Mouse (Mus musculus) gastrocnemius, postnatal 36 days (tissue): Measurements from ENCODE around the gene Adamtsl2. TPM values are rescaled to one million over a fixed set of nuclear protein-coding genes. Genes with fewer than 3 reads are reported as not detected.

Experiments
- DNase-seq, 2 experiments: peaks; one replicate each; pipeline ENCODE4 v3.0.0; 2022
- intact Hi-C: fragments of 180-260 bp; cut with DNase I; formaldehyde crosslinking; loops from one replicate; pipeline ENCODE4 v1.15.1; 2025
- long read RNA-seq, 2 experiments: library from polyadenylated mRNA; stranded (forward); transcript quantifications; one replicate each; pipeline ENCODE4 v2.0.0; 2021
- total RNA-seq, 2 experiments: library from RNA; stranded (reverse); gene quantifications; 2 replicates each; pipeline ENCODE4 v1.2.3; 2021

Gene Adamtsl2
- total RNA-seq = 10 to 100 TPM in 1 of 2 experiments, 1 to 10 TPM in 1; 7.7 to 10.4 TPM
- long read RNA-seq, experiment 1, partial matches to known transcripts = 1 of 3 reads
- long read RNA-seq, experiment 1, other reads (novel, unspliced or antisense) = 0 of 3 reads
- long read RNA-seq, experiment 2, partial matches to known transcripts = 2 of 2 reads
- long read RNA-seq, experiment 2, other reads (novel, unspliced or antisense) = 0 of 2 reads

DNA sequence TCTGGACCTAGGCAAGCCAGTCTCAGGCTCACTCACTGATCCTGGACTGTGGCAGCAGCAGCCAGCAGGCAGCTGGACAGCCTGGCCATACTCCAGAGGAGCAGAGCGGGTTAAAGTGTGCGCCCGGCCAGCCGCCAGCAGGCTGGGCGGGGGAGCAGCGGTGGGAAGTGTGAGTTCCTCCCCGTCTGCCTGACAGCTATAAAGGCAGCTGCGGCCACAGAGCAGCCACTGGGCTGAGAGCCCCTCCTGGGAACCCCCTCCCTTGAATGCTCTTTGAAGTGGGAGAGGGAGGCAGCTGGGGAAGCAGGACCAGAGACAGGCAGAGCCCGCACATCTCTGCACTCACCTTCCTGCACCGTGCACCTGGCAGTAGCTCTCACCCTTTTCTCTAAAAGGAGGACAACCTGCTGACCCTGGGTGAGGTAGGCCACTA is at the start of gene Adamtsl2:
Gene Adamtsl2 (plus strand): TSS at position 228 of the 433 bp plus-strand sequence.
- intact Hi-C loops = loop anchor here (2.0 kb wide), 1 partner anchor 156 kb away; no protein-coding TSS in a partner anchor
- peak; percentile 67 to 82 for DNase-seq

DNA sequence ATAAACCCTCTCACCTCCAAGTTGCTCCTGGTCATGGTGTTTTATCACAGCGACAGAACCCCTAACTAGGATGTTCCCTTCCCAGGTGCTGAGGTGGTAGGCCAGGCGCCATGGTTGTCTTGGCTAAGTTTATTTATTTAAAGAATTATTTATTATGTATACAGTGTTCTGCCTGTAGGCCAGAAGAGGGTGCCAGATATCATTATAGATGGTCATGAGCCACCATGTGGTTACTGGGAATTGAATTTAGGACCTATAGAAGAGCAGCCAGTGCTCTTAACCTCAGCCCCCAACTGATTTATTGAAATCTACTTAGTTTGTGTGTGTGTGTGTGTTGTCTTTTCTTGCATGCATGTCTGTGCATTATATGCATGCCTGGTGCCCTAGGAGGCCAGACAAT is 46.8 kb upstream of the Adamtsl2 start:
- intact Hi-C loops = loop anchor here (10.0 kb wide), 1 partner anchor 388 kb away; no protein-coding TSS in a partner anchor

DNA sequence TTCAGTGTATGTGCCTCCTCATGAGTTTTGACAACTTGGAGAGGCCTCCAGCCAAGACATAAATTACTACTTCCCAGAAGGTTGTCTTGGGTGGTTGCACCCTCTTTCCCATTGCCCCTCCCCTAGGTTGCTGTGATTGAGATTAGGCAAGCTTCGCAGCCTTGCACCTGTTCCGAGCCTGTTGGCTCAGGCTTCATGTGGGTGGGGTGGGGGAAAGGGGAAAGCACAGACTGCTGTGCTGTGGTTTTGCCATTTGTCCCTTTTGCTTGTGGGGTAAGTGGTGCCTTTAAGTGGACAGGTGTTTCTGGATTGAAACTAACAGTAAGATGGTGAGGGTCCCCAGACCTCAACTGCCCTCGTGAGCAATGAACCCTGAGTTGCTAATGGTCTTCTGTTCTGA is 43.2 kb upstream of the Adamtsl2 start:
- DNase-seq = no peak
- intact Hi-C loops = loop anchor here (2.0 to 10.0 kb wide), 3 partner anchors 17 to 391 kb away; no protein-coding TSS in a partner anchor

More for the DNA sequence above, 46.8 kb upstream of the Adamtsl2 start:
- DNase-seq = no peak

DNA sequence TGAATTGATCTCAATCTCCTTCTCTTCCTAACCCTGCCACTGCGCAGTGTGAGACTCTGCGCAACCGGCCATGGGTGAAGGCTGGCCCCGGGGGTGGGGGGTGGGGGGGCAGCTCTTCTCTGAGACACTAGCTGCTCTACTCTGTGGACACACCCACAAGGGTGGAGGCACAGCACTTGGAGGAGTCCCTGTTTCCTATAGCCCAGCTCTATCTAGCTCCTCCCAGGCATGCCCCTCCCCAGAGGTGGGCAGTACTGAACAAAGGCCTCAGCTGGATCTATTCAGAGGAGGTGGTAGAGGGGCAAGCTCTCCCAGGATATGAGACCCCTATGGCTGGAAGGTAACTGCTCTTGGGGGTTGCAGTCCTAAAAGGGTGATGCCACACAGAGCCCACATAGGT is 42.2 kb upstream of the Adamtsl2 start:
- intact Hi-C loops = loop anchor here (2.0 to 10.0 kb wide), 3 partner anchors 18 to 392 kb away; no protein-coding TSS in a partner anchor
- no peak for DNase-seq

DNA sequence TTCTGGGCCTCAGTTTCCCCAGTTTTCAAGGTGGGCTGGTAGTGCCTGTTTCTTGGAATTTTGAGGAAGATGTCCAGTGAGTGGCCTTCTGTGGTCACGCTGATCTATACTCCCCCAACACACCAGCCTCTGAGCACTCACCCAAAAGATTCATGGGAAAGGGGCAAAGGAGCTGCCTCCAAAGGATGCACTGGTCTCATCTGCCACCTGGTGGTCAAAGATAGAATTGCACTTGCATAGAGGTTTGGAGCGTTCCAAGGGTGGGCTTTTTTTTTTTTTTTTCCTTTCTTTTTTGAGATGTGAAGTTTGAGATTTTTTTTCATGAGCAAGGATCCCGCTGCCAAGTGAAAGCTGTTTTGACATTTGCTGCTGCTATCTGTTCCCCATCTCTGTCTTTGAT is 40.6 kb upstream of the Adamtsl2 start:
- peak in 1 of 2 experiments; percentile 56 for DNase-seq
- intact Hi-C loops = loop anchor here (5.0 to 10.0 kb wide), 2 partner anchors 191 to 394 kb away; no protein-coding TSS in a partner anchor

DNA sequence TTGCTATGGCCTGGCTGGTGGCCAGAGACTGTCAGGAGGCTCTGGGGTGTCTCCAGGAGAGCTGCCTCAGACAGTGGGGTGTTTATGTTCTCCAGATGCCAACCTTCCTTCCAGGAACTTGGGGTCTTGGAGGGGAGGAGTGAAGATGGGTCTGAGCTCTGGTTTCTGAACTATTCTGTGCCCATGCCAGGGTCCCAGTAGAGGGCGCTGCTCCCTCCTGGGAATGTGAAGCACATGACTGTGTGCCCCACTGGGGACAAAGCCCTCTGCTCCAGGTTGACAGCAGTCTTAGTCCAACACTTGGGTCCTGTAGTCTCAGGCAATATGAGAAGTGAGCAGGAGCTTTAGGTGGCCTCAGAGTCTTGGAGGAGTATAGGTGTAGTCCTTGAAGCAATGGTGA is 39.9 kb upstream of the Adamtsl2 start:
- no peak for DNase-seq
- intact Hi-C loops = loop anchor here (5.0 to 10.0 kb wide), 2 partner anchors 192 to 394 kb away; no protein-coding TSS in a partner anchor

DNA sequence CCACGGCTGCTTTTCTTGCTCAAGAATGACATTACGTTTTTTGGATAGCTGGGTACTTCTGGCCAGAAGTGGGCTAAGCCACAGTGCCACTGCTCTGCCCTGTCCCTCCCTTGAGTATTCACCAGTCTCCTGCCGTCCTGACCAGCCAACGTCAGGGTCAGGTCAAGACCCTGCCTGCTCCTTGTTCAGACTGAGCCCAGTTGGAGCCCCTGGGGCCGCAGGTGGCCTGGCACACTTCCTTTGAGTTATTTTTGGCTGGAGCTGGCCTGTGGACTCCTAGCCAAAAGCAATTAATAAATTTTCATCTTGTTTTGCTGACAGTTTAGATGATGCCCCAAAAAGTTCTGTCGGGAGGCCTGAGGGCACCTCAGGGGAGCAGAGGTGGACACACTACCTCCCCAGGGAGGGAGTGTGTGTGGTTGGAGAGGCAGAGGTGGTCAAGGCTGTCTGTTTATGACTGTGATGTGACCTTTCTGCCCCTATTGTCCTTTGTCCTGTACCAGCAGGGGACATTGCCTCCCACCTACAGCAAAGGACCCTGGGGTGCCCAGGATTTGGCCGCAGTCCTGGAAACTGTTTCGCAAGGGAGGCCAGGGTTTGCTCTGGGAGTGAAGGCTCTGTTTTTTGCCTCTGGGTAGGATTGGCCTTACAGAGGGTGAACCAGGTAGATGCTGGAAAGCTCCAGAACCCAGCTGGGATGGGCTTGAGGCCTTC is 36.9 kb upstream of the Adamtsl2 start:
- intact Hi-C loops = loop anchor here (5.0 kb wide), 1 partner anchor 80 kb away; no protein-coding TSS in a partner anchor

DNA sequence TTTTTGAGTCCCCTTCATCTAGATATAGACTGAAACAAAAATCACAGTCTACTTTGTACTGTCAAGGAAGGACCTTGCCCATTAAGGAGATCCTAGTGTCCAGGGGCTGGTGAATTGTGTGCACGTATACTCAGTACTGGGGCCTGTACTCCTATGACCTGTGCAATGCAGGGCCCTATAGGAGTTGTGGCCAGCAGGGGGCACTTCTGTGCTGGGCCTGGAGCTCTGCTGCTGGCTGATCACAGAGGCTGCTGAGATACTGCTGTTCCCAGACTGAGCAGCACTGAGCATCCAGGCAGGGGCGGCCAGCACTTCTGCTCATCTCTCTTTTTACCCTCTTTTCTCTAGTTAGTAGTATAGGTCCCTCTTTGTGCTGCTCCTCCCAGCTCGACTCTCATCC is 35.7 kb upstream of the Adamtsl2 start:
- peak; percentile 78 to 85 for DNase-seq
- intact Hi-C loops = loop anchor here (1.0 to 5.0 kb wide), 2 partner anchors 79 to 194 kb away; no protein-coding TSS in a partner anchor

More for the DNA sequence above, 36.9 kb upstream of the Adamtsl2 start:
- DNase-seq = no peak

DNA sequence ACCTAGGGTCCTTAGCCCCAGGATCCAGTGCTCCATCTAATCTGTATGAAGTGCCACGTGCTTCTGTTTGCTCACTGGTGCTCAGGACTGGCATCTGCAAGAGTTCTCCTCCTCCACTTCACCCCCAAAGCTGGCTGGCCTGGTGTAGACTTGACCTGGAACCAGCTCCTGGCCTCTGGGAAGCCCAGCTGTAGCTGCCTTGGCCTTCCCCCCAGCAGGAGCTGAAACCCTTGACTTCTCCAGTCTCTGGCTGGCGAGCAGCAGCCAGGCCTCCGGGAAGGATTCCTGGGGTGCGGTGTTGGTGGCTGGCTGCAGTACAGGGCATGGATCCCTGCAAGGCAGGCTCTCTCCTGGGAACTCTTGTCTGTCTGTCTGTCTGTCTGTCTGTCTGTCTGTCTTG is 35.0 kb upstream of the Adamtsl2 start:
- DNase-seq = peak in 1 of 2 experiments; percentile 46
- intact Hi-C loops = loop anchor here (5.0 kb wide), 1 partner anchor 78 kb away; no protein-coding TSS in a partner anchor

DNA sequence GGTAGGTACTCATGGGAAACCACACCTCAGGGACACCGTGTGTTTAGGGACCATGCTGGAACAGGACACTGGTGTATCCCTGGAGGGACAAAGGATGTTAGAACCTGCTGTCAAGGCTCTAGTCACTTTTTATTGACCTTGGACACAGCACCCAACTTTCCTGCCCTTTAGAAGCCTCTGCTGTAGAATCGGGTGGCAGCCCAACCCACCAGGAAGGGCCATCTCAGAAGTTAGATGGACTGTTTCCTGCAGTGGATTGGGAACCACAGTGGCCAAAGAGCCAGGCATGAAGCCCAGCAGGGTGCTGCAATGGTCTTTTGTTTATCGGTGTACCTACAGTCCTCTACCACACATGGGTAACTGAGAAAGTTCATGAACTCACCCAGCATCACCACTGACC is 34.5 kb upstream of the Adamtsl2 start:
- no peak for DNase-seq
- intact Hi-C loops = loop anchor here (5.0 kb wide), 1 partner anchor 78 kb away; no protein-coding TSS in a partner anchor

DNA sequence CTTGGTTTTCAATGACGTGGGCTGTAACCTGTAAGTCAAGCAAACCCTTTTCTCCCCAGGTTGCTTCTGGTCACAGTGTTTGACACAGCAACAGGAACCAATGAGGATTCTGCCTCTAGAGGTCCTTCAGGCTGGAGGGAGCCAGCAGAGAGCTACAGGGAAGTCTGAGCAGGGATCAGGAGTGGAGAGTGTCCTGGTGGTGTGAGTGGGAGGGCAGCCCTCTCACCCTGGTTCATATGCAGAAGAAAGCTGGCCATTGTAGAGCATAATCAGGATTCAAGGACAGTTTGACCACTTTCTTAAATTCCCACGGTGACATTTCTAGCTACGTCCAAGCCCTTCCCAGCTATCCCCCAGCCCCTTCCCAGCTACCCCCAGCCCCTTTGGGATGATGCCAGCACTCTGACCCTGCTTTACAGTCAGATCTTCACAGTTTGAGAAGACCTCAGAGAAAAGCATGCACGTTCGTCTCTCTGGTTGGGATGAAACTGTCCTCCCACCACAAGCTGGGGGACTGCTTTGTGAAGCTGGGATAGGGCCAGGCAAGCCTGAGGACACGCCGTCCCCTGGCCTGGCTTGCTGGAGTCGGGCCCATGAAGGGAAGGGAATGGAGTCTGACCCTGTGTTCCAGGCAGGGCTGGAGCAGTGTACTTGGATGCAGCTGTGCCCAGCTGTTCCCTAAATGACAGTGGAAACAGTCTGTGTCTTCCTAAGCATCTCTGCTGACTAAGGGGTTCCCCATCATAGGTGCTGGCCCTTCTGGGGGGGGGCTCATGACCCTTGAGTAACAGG is 33.0 kb upstream of the Adamtsl2 start:
- intact Hi-C loops = no loop called here
- peak; percentile 45 to 84 for DNase-seq

DNA sequence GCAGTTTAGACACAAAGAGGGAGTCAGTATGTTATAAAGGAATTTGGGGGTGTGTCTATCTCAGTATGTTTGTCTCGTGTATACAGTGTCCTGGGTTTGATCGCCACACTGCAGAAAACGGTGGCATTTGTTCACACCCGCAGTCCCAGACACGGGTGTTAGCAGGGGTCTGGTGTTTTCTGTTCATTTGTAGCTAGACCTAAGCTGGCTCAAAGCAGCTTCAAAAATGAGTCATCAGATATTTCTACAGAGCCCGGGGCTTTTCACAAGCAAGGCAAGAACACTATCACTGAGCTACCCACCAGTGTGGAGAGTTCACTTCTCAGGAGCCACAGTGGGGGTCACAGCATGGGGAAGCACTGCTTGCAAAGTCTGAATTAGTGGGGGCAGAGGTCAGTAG is 29.8 kb upstream of the Adamtsl2 start:
- no peak for DNase-seq
- intact Hi-C loops = no loop called here

DNA sequence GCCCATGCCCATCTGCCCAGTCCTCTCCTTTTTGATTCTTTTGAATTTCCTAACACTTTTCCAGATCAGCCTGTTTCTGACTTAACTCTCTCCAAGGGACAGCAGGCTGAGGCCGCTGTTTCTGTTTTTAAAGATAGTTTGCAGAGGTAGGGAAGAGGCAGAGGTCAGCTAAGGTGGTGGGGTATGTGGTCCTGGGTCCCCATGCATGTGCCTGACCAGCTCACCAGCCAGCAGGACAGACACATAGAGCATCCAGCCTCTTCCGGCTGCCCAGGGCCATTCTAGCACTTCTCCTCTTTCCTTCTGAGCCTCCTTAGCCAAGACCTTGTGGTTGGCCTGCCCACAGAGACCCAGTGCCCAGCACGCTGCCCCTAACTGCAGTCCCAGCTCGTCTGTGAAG is 20.9 kb upstream of the Adamtsl2 start:
- no peak for DNase-seq
- intact Hi-C loops = no loop called here

DNA sequence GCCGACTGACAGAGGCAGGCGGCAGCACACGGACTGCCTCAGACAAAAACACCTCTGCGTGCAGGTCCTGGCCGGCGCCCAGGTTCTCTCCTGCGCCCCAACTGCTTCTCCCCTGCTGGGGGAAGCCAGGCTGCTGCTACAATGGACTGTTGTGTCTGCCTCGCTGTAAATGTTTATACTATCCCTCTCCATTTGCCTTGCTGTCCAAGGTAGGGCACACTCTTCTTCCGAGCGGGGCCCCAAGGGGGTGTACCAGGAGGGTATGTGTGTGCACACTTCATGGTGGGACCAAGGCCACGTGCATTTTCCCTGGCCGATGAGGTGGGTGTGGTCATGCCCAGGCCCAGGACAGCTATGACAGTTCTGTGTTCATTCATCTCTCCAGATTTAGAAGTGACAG is 20.4 kb upstream of the Adamtsl2 start:
- intact Hi-C loops = no loop called here
- DNase-seq = no peak

DNA sequence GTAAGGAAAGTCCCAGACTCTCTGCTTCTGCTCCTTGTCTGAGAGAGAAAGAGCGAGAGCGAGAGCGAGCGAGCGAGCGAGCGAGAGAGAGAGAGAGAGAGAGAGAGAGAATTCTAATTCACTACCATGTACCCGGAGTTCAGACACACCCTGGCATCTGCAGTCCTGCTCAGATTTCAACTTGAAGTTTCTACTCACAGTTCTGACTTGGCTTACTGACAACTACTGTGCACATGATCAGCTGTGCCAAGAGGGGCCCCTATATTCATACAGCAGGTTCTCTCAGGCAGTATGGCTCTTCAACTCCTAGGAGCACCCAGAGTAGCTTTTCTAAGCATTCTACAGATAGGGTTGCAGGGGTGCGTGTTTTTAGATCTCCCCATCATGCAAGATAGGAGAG is 20.0 kb upstream of the Adamtsl2 start:
- intact Hi-C loops = no loop called here
- DNase-seq = no peak

DNA sequence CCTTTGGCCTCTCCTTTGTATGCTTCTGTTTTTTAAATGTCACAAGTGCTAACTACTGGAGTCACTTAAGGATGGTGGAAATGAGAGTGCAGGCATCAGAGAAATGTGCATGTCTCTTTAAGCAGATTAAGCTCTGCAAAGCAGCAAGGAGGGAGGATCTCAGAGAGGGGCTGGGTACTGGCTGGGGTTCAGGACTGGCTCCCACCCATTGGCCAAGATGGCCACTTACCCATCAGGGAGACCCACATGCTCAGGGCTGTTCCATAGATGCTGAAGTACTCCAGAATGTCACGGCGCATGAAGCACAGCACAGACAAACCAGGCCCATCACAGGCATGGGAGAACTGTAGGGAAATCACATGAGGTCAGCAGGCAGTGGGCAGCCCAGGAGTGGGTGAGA is 12.1 kb upstream of the Adamtsl2 start:
- intact Hi-C loops = loop anchor here (5.0 kb wide), 1 partner anchor 115 kb away; no protein-coding TSS in a partner anchor
- DNase-seq = no peak

DNA sequence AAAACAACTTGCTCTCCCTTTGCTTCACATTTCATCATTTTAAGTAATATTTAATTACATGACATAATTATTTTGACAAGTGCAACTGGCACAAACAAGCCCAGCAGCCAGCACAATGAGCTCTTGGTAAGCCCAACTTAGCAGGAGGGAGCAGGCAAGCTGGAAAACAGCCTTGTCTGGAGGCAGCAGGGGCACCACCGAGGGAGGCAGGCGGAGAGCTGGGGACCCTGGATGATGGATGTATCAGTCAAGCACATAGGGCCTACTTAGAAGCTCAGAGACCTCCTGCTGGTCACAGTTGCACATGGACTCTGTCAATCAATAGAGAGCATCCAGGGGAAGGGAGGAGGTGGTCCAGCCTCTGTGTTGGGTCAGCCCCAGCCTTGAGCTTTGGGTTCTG is 11.2 kb upstream of the Adamtsl2 start:
- DNase-seq = no peak
- intact Hi-C loops = loop anchor here (5.0 kb wide), 1 partner anchor 114 kb away; no protein-coding TSS in a partner anchor

DNA sequence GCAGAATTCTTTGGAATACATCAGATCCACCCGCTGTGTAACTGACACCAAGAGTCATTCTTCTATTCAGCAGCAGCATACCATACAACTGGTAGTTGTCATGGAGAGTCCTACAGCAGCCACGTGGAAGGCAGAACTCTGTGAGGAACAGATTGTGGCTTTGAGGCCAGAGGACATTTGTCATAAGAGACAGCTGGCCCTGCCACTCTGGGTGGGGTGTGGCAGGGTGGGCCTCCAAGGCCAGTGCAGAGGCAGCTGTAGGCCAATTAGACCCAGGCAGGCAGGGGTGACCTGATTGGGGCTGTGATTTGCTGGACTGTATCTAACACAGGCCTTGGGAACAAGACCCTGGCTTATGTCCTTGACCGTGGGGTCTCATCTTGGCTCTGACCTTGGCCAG is 9.5 kb upstream of the Adamtsl2 start:
- DNase-seq = no peak
- intact Hi-C loops = loop anchor here (5.0 kb wide), 1 partner anchor 113 kb away; no protein-coding TSS in a partner anchor

DNA sequence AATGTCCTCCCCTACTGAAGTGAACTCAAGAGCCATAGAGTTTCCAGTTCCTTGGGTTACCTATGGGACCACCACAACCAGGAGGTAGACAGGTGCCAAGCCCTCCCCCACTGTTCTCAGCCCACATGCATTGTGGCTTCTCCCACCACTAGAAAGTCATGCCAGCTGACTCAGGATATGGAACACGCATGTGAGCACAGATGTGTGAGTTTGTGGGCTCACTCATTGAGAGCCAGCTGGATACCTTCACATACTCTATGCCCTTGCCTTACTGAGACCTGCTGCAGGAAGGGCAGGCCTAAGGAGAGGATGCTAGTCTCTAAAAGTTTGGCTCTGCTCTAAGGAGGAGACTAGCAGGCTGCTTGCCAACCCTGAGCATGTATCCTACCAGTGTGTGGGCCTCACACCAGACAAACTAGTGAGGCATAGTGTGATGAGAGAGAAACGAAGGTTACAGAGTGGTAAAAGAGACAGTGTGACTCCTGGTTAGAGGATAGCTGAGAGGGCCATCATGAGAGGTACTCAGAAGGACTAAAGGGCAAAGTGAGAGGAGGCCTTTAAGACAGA is 8.8 kb upstream of the Adamtsl2 start:
- DNase-seq = no peak
- intact Hi-C loops = no loop called here

DNA sequence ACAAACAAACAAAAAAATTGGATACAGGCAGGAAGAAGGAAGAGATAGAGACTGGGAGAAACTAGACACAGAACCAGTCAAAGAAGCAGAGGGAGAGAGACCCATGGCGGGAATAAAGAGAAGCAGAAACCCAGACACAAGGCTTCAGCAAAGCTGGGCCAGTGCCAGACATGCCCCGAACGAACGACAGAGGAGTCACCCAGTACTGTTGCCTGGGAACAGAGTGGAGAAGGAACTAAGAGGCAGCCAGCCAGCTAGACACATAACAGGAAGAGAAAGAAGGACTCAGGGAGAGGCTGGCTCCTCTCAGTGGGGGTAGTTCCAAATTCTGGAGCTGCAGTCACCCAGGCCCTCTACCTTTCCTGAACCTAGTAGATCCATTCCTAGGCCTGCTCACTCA is 8.0 kb upstream of the Adamtsl2 start:
- intact Hi-C loops = no loop called here
- DNase-seq = peak; percentile 35 to 61
